Mouse (Mus musculus) activated CD4-positive, CD25-positive, alpha-beta regulatory T cell, adult 4 months (primary cell): ENCODE measurements around the gene Cacna1s. TPM values are rescaled to one million over a fixed set of nuclear protein-coding genes. Genes with fewer than 3 reads are reported as not detected.

Experiments used
- ATAC-seq: one replicate; pipeline ENCODE4 v1.8.0; 2017
- polyA plus RNA-seq, 2 experiments: library from polyadenylated mRNA; unstranded; fragments of 100-300 nt; shearing (Covaris generic); gene quantifications; one replicate each; pipeline ENCODE4 v1.2.1; 2017

The Cacna1s gene
- polyA plus RNA-seq, 2 experiments from 2014 or later, result 2.4 to 2.9 TPM

- ATAC-seq, result no peak
These were observed 1.1 kb upstream of the Cacna1s start for GRCm38 (mm10) chr1:136051465-136051864.

- no peak for ATAC-seq
These were observed 3.2 kb downstream of the Cacna1s start for GRCm38 (mm10) chr1:136055771-136056170.

- no peak for ATAC-seq
These were observed 6.0 kb downstream of the Cacna1s start for GRCm38 (mm10) chr1:136058594-136058993.

GRCm38 (mm10) chr1:136061041-136061789 is 8.7 kb downstream of the Cacna1s start:
- no peak for ATAC-seq

- ATAC-seq, result no peak
These were observed 9.2 kb downstream of the Cacna1s start for GRCm38 (mm10) chr1:136061790-136062141.

GRCm38 (mm10) chr1:136063991-136064390 is 11.4 kb downstream of the Cacna1s start:
- no peak for ATAC-seq

GRCm38 (mm10) chr1:136066621-136067020 is 14.1 kb downstream of the Cacna1s start:
- ATAC-seq, result no peak

GRCm38 (mm10) chr1:136067579-136067978 is 15.0 kb downstream of the Cacna1s start:
- ATAC-seq, result no peak

- no peak for ATAC-seq
These were observed 23.5 kb downstream of the Cacna1s start for GRCm38 (mm10) chr1:136076086-136076485.

- ATAC-seq, result no peak
These were observed 25.1 kb downstream of the Cacna1s start for GRCm38 (mm10) chr1:136077656-136078055.

GRCm38 (mm10) chr1:136081161-136081560 is 28.6 kb downstream of the Cacna1s start:
- ATAC-seq, result no peak

GRCm38 (mm10) chr1:136085988-136086685 is 33.6 kb downstream of the Cacna1s start:
- ATAC-seq, result no peak

GRCm38 (mm10) chr1:136089368-136090165 is 37.0 kb downstream of the Cacna1s start:
- ATAC-seq, result no peak

- ATAC-seq, result no peak
These were observed 41.2 kb downstream of the Cacna1s start for GRCm38 (mm10) chr1:136093726-136094125.

- ATAC-seq, result no peak
These were observed 42.3 kb downstream of the Cacna1s start for GRCm38 (mm10) chr1:136094807-136095206.

- ATAC-seq, result no peak
These were observed 49.5 kb downstream of the Cacna1s start for GRCm38 (mm10) chr1:136102094-136102493.

- ATAC-seq, result no peak
These were observed 50.0 kb downstream of the Cacna1s start for GRCm38 (mm10) chr1:136102551-136102950.

- ATAC-seq, result no peak
These were observed 50.4 kb downstream of the Cacna1s start for GRCm38 (mm10) chr1:136102981-136103380.

GRCm38 (mm10) chr1:136103696-136104095 is 51.1 kb downstream of the Cacna1s start:
- ATAC-seq, result no peak

- ATAC-seq, result no peak
These were observed 52.2 kb downstream of the Cacna1s start for GRCm38 (mm10) chr1:136104741-136105140.

GRCm38 (mm10) chr1:136109464-136109863 is 56.9 kb downstream of the Cacna1s start:
- no peak for ATAC-seq

- ATAC-seq, result peak; percentile 74
These were observed 63.6 kb downstream of the Cacna1s start for GRCm38 (mm10) chr1:136116183-136116582.

- ATAC-seq, result peak; percentile 50
These were observed 64.5 kb downstream of the Cacna1s start for GRCm38 (mm10) chr1:136117069-136117468.
